Mouse (Mus musculus) forebrain, embryonic 14.5 days (tissue): Measurements from ENCODE around the gene Srl. TPM values are rescaled to one million over a fixed set of nuclear protein-coding genes. Genes with fewer than 3 reads are reported as not detected.
A peak's percentile ranks its signal among the peaks of the same experiment; 100 is the strongest.
"Not testable (repeated sequence)": the region's sequence is repeated elsewhere in the genome, so short reads cannot be mapped to it uniquely, and the experiment has no call there.

Experiments used
- ATAC-seq: fragments of 200-750 bp; cut with Nextera tagmentation; 2 replicates; pipeline ENCODE4 v1.8.0; 2017; ENCODE audit warnings: mild to moderate bottlenecking, moderate library complexity
- DNase-seq: peaks from one replicate; pipeline ENCODE4 v3.0.0-alpha.2; 2015; ENCODE audit warnings: low spot score
- H3K27ac ChIP-seq: fragments of 300-500 bp; sonication (generic); 2 replicates; pipeline ENCODE4 v1.5.1; 2014; ENCODE audit warnings: low read depth, mild to moderate bottlenecking, control low read depth, low read length, moderate library complexity
- H3K27me3 ChIP-seq: fragments of 300-500 bp; sonication (generic); replicated peaks from 2 replicates; pipeline ENCODE4 v1.6.1; 2014; ENCODE audit warnings: low read length, control low read depth, mixed read lengths; ENCODE audit not compliant: control insufficient read depth, insufficient read depth
- H3K36me3 ChIP-seq: fragments of 300-500 bp; sonication (generic); 2 replicates; pipeline ENCODE4 v1.6.1; 2014; ENCODE audit warnings: low read length, control low read depth; ENCODE audit not compliant: control insufficient read depth, insufficient read depth
- H3K4me1 ChIP-seq: fragments of 300-500 bp; sonication (generic); 2 replicates; pipeline ENCODE4 v1.6.1; 2014; ENCODE audit warnings: antibody characterized with exemption, low read length, control low read depth; ENCODE audit not compliant: control insufficient read depth, insufficient read depth
- H3K4me2 ChIP-seq: fragments of 300-500 bp; sonication (generic); 2 replicates; pipeline ENCODE4 v1.6.1; 2014; ENCODE audit warnings: mild to moderate bottlenecking, control low read depth, low read length
- H3K4me3 ChIP-seq: fragments of 300-500 bp; sonication (generic); 2 replicates; pipeline ENCODE4 v1.5.1; 2014; ENCODE audit warnings: low read depth, low read length, control low read depth
- H3K9ac ChIP-seq: fragments of 300-500 bp; sonication (generic); 2 replicates; pipeline ENCODE4 v1.6.1; 2014; ENCODE audit warnings: mild to moderate bottlenecking, low read length, control low read depth, moderate library complexity
- H3K9me3 ChIP-seq: fragments of 300-500 bp; sonication (generic); replicated peaks from 2 replicates; pipeline ENCODE4 v1.6.1; 2016; ENCODE audit warnings: low read length, control low read depth, mixed read lengths; ENCODE audit not compliant: control insufficient read depth
- whole genome bisulfite sequencing: fragments of 180-500 bp; shearing (Covaris S2); extraction: QIAGEN DNeasy Blood & Tissue Kit; methylation state at CpG from one replicate; pipeline ENCODE4 v1.1.7; 2014; 5-methylcytosine and 5-hydroxymethylcytosine counted together
- polyA plus RNA-seq: library from polyadenylated mRNA; unstranded; fragments of >200 nt; fragmentation: Nextera tagmentation; extraction: Ambion mirVana; gene quantifications from 2 replicates; pipeline ENCODE4 v1.2.1, GENCODE M21; 2014

Gene Srl
- polyA plus RNA-seq, 1 experiment from 2014 or later: 34.1 TPM

DNA sequence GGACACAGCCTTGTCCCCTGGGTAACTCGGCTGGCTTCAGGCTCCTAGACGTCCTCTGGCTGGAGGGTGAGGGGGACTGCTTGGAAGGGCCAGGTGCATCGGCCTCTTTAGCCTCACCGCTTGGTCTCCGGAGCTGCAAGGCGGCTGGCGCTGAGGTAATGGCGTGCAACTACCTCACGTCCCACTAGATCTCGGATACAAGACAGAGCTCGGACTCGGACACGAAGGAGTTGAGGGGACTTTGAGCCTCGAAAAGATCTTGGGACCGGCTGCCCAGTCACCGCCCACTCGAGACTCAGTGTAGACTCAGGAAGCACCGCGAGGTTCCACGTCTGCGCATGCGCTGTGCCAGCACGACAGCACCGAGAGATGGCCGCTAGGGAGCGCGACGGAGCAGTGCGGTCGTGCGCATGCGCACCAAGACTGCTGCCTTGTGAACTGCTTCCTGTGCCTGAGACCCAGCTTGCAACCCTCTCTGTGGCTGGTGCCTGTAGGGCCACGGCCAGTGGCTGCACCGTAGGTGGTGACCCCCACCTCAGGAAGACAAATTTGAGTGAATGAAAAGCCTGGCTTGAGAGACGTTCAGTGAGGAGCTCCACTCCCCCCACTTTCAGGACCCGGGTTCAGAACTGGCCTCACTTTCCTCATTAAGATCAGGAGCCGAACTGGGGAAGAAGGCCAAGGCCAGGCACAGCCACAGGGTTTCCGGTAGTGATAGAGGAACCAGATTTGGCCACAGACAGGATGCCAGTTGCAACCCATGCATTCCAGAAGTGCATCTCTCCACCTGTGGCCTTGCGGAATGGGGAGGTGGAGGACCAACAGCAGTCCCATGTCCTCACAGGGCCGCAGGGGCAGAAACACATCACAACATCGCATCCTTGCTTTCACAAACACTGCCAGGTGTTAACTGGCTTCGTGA lies 66.5 kb downstream of the Srl start:
- H3K4me1 ChIP-seq: peaks cover 3% of the 10 kb centered on the region; the same call in 1 of the 2 replicates
- no peak overlapping the region for H3K27ac ChIP-seq
- H3K4me2 ChIP-seq: peak overlapping the region; percentile 80
- peak overlapping the region; percentile 78 for H3K9ac ChIP-seq
- WGBS: 17% methylated on average over 42 of the region's 42 CpGs
- ATAC-seq: peak; percentile 94
- no peaks in the 10 kb centered on the region for H3K27me3 ChIP-seq
- DNase-seq: peak; percentile 94
- peak overlapping the region; percentile 50 for H3K4me3 ChIP-seq
- H3K9me3 ChIP-seq: no peaks in the 10 kb centered on the region
- H3K36me3 ChIP-seq: 0 out of 2 replicates have a peak, but pooled peaks cover under 1% of the 10 kb centered on the region

DNA sequence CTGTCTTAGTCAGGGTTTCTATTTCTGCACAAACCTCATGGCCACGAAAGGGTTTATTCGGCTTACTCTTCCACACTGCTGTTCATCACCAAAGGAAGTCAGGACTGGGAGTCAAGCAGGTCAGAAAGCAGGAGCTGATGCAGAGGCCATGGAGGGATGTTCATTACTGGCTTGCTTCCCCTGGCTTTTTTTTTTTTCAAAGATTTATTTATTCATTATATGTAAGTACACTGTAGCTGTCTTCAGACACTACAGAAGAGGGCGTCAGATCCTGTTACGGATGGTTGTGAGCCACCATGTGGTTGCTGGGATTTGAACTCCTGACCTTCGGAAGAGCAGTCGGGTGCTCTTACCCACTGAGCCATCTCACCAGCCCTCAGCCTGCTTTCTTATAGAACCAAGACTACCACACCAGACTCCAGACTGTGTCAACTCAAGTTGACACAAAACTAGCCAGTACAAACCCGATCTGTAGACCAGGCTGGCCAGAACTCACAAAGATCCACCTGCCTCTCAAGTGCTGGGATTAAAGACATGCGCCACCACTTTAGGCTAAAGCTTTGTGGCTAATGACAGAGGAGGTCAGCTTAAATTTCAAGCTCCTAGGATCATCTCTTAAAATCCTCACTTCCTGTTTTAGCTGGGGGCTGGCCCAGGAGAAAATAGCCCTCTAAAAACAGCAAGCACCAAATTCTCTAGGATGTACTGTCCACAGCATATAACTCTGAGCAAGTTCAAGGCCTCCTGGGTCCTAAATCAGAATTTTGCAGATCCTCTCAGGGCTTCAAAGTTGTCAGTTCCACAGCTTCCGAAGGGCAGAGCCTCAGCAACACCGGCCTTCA lies 67.4 kb downstream of the Srl start:
- not testable (repeated sequence) for H3K36me3 ChIP-seq, H3K9me3 ChIP-seq, H3K4me1 ChIP-seq, H3K27me3 ChIP-seq, DNase-seq, H3K27ac ChIP-seq, ATAC-seq
- Histone ChIP-seq H3K4me3 (peak overlapping the region; percentile 50), H3K4me2 (peak overlapping the region; percentile 80), H3K9ac (peak overlapping the region; percentile 78)
- WGBS: 72% methylated on average over 10 of the region's 10 CpGs

DNA sequence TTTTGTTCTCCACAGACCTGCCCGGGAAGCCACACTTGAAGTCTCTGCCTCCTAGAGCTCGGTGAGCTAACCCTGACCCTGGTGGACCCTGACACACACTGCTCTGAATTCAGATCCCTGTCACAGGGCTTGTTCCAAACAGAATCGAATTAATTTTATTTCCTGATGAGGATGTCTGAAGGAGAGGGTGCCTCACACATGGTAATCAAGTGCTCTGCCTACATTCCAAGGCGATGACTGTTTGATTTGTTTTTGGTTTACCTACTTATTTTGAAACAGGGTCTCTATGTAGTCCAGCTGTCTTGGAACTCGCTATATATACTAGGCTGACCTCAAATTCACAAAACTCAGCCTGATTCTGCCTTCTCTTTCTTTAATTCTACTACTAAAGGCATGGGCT lies 68.4 kb downstream of the Srl start:
- ATAC-seq: no peak
- H3K9me3 ChIP-seq: no peaks in the 10 kb centered on the region
- WGBS: 71% methylated on average over 5 of the region's 5 CpGs
- H3K4me1 ChIP-seq: peaks cover 3% of the 10 kb centered on the region; the same call in 1 of the 2 replicates
- H3K9ac ChIP-seq: no peak overlapping the region
- H3K27me3 ChIP-seq: no peaks in the 10 kb centered on the region
- H3K4me3 ChIP-seq: no peak overlapping the region
- H3K36me3 ChIP-seq: no peaks in the 10 kb centered on the region
- no peak for DNase-seq
- H3K4me2 ChIP-seq: no peak overlapping the region
- H3K27ac ChIP-seq: no peak overlapping the region

GRCm38 (mm10) chr16:4472687-4473086 lies 68.9 kb downstream of the Srl start:
- no peak for DNase-seq
- ATAC-seq: no peak
- H3K27me3 ChIP-seq: no peaks in the 10 kb centered on the region
- H3K9me3 ChIP-seq: no peaks in the 10 kb centered on the region
- no peak overlapping the region for H3K4me2 ChIP-seq
- no peak overlapping the region for H3K4me3 ChIP-seq
- H3K9ac ChIP-seq: no peak overlapping the region
- peaks cover 3% of the 10 kb centered on the region; the same call in 1 of the 2 replicates for H3K4me1 ChIP-seq
- H3K27ac ChIP-seq: no peak overlapping the region
- H3K36me3 ChIP-seq: no peaks in the 10 kb centered on the region
- WGBS: 72% methylated on average over 3 of the region's 3 CpGs

DNA sequence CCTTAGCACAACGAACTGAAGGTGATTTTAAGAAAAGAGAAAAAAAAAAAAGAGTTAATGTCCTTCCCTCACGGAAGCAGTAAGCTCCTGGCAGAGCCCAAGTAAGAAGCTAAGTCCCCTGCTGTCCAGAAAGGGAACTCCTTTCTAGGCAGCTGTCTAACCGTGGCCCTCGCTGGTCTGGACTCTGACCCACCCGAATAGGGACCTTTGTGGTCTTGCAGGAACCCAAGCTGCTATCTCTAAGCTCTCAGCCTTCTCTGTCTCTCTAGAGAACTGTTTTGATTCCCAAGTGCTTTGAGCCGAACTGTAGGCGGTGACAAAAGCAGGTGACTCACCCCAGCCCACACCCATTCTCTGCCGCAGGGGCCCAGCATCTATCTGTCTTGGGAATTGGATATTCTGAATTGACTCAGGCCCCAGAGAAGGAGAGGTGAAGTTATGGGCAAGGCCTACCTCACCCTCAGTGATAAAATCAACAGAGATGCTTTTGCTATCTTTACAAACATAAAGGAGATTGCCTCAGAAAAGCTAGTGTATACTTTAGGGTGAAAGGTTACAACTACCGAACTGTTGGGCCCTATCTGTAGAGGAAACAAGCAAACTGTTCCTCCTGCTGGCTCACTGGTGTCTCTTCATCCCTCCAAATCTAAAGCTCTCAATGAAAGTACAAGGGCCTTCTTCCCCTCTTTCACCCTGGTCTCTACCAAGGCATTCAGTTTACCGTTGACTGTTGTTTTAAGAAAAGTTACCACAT lies 71.8 kb downstream of the Srl start:
- H3K4me2 ChIP-seq: no peak overlapping the region
- H3K9ac ChIP-seq: no peak overlapping the region
- H3K27ac ChIP-seq: no peak overlapping the region
- 69% methylated on average over 10 of the region's 10 CpGs for WGBS
- ATAC-seq: no peak
- peaks cover 3% of the 10 kb centered on the region; the same call in 1 of the 2 replicates for H3K4me1 ChIP-seq
- H3K27me3 ChIP-seq: no peaks in the 10 kb centered on the region
- DNase-seq: no peak
- H3K36me3 ChIP-seq: no peaks in the 10 kb centered on the region
- H3K4me3 ChIP-seq: no peak overlapping the region
- no peaks in the 10 kb centered on the region for H3K9me3 ChIP-seq

DNA sequence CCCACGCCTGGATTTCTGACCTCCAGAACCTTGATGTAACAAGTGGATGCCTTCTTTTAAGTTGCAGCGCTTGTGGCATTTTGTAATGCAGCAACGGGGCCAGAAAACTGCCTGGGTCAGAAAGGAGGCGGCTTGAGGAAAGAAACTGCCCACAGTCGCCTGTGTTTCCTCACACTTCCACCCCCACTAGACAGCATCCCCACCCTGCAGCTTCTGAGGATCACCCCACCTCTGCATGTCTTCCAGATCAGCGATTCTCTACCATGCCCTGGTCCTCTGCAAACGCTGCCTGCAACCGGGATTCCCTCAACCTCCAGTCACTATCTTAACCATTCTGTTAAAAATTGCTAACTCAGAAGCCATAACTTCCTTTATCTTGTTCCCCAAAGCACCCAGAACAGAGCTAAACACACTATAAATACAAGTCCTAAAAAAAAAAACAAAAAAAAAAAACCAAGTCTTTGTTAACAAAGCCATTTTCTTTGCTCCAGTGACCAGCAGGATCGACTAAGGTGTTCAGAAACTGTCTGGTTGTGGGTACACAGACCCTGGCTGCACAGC lies 77.0 kb downstream of the Srl start:
- ATAC-seq (no peak), DNase-seq (no peak)
- H3K27ac ChIP-seq: no peak overlapping the region
- WGBS: 75% methylated on average over 9 of the region's 9 CpGs
- H3K4me2 ChIP-seq: no peak overlapping the region
- no peak overlapping the region for H3K4me3 ChIP-seq
- H3K36me3 ChIP-seq: no peaks in the 10 kb centered on the region
- no peaks in the 10 kb centered on the region for H3K9me3 ChIP-seq
- no peak overlapping the region for H3K9ac ChIP-seq
- H3K4me1 ChIP-seq: no peaks in the 10 kb centered on the region
- H3K27me3 ChIP-seq: no peaks in the 10 kb centered on the region

- no peaks in the 10 kb centered on the region for H3K4me1 ChIP-seq
- no peak for DNase-seq
- H3K9me3 ChIP-seq: no peaks in the 10 kb centered on the region
- no peaks in the 10 kb centered on the region for H3K36me3 ChIP-seq
- ATAC-seq: no peak
- H3K9ac ChIP-seq: no peak overlapping the region
- H3K4me3 ChIP-seq: no peak overlapping the region
- H3K27me3 ChIP-seq: no peaks in the 10 kb centered on the region
- no peak overlapping the region for H3K27ac ChIP-seq
- 89% methylated on average over 3 of the region's 3 CpGs for WGBS
- H3K4me2 ChIP-seq: no peak overlapping the region
These were observed 83.7 kb downstream of the Srl start for GRCm38 (mm10) chr16:4457927-4458326.

DNA sequence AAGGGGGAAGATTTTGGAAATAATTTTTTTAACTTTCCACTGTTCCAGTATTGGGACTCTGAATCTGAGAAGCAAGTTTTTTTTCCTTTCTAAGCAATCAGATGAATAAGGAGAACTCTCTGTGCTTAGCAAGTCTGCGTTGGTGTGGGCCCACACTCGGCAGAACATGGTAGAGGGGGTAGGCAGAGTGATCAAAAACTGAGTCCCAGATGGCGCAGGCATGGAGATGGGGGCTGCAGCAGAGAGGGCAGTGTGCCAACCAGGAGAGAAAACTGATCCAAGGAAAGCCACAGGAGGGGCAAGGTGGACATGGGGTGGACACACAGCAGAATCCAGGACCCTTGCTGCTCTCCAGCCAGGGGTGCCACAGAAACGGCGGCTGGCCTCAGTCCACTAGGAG lies 85.2 kb downstream of the Srl start:
- Histone ChIP-seq H3K4me2 (no peak overlapping the region), H3K4me3 (no peak overlapping the region), H3K4me1 (no peaks in the 10 kb centered on the region), H3K27ac (no peak overlapping the region), H3K27me3 (no peaks in the 10 kb centered on the region), H3K36me3 (no peaks in the 10 kb centered on the region), H3K9ac (no peak overlapping the region), H3K9me3 (no peaks in the 10 kb centered on the region)
- WGBS: 83% methylated on average over 5 of the region's 5 CpGs
- DNase-seq (no peak), ATAC-seq (no peak)
